Mouse (Mus musculus) kidney, postnatal 14 days (tissue): Measurements from ENCODE around the gene Spata45.

Experiments
- DNase-seq: peaks from one replicate; pipeline ENCODE4 v3.0.0; 2022; ENCODE audit warnings: mixed read lengths

Gene Spata45

DNA sequence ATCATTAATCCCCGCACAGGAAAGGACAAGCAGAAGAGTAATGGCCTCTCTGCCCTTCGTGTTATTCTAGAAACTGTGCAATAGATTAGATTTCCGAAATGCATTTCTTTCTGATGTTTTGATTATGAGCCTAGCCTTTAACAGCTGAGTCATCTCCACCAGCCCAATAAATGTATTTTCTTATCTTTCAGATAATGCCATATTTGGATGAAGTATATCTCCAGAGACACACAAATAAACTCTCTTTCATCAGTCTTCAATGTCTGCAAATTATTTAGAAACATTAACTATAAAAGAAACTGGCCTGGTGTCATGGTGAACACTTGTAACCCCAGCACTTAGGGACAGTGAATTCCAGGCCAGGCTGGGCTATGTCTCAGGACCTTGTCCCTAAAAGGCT lies 6.2 kb downstream of the Spata45 start:
- peak; percentile 25 for DNase-seq

DNA sequence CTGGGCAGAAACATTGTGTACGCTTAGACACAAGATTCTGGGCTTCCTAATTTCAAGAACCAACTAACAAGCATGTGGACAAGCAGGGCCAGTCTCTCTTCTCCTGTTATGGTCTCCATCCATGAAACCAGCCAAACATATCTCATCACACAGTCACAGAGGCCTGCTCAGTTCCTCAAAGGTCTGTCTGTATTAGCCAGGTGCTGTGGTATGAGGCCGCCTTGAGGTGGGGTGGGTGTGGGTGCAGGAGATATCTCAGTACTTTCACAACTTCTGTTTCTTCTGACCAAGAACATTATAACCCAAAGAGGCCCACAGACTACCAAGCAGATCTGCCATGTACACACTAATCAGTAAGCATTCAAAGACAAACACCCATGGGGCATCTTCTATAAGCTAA lies 8.8 kb downstream of the Spata45 start:
- DNase-seq = no peak

DNA sequence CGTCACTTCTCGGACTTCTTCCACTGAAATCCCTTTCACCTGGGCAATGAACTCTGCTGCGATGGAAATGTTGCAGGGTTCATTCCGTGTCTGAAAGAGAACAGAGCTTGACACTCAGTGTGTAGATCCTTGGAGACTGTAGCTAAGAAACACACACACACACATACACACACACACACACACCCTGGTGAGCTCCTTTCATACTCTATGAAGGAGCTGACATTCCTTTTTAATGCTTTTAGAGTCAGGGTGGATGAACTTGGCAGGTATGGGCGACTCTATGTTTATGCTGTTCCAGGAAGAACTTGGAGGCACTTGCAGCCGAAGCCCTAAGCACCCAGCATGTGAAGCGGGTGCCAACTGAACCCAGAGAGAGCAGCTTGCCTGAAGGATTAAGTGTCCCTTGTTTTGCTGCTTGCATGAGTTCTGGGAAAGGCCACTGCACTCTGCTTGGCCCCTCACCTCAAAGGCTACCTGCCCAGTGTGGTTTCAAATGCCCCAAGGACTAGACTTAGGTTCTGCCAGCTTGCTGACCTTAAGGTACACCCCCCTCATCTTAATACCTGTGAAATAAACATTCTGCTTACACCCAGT lies 9.9 kb downstream of the Spata45 start:
- no peak for DNase-seq

DNA sequence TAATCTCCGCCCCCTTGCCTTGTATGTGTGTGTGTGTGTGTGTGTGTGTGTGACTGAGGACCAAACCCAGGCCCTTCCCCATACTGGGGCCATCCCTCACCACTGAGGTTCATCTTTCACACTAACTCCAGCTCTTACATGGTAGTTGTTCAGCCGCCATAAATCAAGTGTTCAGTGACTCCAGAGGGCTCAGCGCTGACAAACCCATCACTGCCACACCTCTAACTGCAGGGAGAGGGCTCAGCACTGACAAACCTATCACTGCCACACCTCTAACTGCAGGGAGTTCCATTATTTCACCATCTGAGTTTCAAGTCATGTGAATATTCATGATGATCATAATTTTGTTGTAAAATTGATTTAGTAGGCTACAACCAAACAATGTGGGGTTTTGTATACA lies 17.1 kb downstream of the Spata45 start:
- no peak for DNase-seq

DNA sequence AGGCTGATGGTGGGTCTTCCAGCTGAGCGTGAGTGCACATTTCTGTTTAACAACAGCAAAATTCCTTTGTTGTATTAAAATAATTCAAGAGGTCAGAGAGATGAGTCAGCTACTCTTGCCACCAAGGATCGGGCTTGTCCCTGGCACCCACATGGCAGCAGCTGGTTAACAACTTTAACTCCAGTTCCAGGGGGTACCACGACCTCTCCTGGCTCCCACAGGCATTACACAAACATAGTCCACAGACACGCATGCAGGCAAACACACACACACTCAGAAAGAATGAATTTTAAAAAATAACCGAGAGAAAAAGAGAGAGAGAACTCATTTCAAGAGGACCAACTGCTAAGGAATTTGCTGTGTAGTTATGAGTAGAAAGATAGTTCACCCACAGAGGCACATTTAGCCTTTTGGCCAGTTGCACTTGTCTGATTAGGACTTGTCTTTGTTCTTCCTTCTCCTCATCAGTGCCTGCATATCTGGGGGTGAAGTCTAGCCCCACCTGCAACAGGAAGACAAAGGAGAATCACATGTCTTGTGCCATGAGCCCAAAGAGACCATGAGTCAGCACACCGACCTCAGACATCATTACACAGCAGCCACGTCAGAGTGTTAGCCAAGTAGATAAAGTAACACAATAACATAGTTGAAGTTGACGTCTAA lies 18.6 kb downstream of the Spata45 start:
- no peak for DNase-seq

DNA sequence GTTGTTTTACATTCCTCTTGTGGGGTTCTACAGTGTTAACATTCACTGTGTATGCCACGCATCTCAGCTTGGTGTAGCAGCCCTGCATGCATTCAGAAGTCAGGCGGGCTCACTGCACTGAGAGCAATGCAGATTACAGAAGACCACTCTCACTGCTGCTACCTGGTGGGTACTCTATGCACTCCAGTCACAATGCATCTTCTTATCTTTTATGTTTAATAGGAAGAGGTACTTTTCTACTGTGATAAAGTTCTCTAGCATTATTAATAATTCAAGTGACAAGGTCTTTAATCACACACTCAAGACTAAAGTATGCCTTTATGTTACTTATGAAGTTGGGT lies 19.1 kb downstream of the Spata45 start:
- DNase-seq = no peak

DNA sequence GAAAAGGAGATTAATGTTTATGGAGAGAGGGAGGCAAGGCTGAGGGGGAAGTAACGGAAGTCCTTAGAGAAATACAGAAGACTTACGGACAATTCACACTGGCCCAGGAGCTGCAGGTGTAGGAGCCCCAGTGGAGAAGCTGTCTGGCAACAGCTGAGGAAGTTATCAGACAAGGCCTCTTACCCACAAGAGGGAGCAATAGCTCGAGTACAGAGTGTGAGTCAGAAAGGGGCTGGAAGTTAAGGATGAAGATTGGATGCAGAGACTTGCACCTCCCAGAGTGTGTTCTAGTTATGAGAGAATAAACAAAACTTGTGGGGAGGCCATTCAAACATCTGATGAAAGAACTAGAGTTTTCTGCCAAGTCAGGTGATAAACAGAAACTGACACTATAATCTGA lies 21.0 kb downstream of the Spata45 start:
- DNase-seq = no peak

DNA sequence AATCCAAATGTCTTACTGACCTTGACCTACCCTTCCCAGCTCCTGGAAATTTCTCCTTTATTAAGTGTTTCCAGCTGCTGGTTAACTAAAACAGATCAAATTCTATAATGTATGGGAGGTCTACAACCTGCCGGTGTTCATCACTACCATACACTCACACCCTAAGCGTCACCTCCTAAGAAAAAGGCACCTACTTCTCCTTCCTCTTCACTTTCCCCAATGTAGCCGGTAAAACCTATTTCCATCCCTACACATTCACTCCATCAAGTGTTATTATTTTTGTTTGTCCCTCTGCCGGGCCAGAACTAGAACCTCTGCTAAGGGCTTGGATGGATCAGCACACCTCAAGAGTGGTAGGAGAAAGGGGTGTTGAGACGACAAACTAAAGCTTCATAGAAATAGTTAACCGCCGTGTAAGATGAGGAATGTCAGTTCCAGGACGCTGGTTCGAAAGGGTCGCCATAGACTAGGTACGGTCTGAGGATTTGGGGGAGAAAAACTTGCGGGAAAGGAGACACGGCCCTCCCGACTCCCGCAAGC lies 25.9 kb downstream of the Spata45 start:
- no peak for DNase-seq

DNA sequence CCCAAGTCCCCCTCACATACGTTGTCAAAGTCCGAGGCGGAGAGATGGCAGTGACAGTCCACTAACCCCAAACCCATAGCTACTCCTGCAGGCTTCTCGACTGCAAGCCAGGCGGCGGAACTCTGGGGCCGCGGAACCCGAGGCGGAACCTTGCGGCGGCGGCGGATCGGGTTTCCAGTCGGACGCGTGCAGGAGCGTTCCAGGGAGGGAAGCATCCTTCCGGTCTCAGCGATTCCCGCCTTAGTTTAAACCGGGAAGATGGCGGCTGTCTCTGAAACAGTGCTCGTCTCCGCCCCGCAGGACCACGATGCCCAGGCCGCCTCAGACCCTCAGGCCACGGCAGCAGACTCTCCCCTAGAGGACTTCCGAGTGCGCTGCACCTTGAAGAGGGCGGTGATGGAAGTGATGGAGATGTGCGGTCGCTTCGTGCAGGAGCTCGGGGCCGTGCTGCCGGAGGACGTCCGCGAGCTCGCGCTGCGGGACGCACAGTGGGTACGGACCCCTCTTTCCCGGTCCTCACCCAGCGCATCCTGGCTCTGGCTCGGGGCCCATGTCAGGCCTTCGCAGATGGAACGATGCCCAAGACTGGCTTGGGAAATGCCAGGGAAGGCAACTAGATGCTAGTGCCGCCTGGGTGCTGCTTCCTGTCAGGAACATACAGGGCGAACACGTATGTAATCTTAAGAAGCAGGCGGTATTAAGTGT lies 26.5 kb downstream of the Spata45 start, which contains the start of the genes Tatdn3 and Nsl1:
Gene Tatdn3 (minus strand): TSS at position 152 of the 705 bp plus-strand sequence.
Gene Nsl1 (plus strand): TSS at position 232 of the 705 bp plus-strand sequence.
- DNase-seq = peak; percentile 92

DNA sequence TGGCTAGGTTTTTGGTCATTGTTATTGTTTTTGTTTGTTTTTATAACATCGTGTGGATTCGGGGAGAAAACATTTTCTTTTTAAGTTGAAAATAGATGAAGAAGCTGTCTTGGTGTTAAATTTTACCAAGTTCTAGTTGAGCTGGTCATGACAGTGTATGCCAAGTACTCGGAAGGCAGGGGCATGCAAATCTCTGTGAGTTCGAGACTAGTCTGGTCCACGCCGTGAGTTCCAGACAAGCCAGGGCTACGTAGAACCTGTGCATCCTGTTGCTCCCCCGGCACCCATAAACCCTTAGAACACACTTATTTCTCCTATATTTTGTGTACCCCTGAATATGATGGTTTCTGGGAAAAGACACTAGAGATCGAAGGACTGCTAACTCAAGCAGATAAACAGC lies 27.3 kb downstream of the Spata45 start:
- DNase-seq = no peak

DNA sequence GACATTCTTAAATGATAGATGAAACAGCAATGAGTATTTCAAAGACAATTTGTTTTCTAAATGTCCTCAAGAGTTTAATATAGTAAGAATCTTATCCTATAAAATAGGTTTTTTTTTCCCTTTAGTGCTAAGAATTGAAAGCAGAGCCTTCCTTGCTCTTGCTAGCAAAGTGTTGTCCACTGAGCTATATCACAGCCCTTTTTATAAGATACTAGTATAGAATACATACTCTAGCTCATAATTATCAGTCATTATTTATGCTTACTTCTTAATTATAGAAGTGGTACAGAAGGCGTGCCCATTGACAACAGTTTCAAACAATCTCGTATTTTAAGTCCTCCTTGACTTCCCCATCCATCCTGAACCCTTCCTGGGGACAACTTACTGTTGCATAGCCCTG lies 28.1 kb downstream of the Spata45 start:
- no peak for DNase-seq

DNA sequence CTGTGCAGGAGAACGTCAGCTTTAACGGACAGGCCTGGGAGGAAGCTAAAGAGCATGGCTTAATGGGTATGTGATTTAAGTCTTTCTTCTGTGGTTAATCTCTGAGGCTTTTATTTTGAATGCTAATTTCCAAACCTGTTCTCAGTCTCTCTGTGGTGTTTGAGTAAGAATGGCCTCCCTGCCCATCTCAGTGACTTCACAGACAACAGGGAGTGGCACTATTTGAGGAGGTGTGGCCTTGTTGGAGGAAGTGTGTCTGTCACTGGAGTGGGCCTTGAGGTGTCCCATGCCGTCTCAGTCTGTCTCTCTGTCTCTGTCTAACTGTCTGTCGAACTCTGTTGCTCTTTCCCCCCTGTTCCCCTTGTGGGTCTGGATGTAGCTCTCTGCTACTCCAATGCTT lies 28.7 kb downstream of the Spata45 start:
- no peak for DNase-seq

DNA sequence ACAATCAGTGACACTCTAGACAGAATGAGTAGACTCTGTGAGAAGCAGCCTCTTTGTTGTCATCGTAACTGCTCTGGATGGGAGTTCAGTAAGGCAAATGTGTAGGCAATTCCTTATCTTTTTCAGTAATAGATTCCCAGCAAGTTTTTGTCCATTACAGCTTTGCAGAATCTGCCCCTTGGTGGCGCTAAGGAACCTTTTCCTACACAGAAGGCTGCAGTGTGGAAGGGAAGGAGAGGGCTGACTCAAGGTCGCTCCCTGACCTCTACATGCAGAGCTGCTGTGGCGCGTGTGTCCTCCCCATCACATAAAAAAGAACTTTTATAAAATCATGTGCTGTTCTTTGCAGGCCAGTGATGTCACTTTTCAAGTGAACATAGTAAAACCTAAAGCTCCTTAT lies 31.9 kb downstream of the Spata45 start:
- peak; percentile 15 for DNase-seq

DNA sequence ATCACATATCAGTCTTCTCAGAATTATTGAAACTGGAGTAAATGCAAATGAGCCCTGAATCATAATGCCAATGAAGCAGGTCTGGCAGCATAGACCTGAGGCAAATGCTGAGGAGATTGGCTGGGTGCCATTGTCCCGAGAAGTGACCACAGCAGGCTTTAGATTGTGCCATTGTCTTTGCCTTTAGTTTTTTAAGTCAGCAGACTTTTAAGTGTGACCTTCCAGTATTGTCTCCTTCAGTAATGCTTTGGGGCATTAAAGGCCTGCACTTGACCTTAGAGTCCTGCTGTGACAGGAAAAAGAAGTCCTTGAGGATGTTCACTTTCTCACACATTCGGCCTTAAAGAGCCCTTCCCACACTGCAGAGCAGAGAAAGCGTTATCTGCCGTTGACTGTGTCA lies 33.8 kb downstream of the Spata45 start:
- DNase-seq = no peak

DNA sequence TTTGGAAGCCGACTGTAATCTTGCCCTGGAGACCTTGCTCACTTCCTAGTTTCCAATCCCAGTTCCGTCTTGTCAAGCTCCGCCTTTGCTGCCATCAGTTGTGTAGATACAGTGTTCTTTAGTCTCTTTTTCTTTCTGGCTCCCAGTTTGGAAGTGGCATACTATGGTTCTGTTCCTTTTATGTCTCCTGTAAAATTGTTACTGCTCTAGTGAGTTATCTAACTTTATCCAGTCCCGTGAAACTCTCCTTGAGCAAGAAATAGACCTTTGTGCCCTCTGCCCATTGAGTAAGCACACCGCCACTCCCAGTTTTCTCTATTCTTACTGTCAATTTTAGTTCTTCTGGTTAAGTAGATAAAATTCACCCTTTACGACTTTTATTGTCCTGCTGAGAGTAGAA lies 35.2 kb downstream of the Spata45 start:
- no peak for DNase-seq

DNA sequence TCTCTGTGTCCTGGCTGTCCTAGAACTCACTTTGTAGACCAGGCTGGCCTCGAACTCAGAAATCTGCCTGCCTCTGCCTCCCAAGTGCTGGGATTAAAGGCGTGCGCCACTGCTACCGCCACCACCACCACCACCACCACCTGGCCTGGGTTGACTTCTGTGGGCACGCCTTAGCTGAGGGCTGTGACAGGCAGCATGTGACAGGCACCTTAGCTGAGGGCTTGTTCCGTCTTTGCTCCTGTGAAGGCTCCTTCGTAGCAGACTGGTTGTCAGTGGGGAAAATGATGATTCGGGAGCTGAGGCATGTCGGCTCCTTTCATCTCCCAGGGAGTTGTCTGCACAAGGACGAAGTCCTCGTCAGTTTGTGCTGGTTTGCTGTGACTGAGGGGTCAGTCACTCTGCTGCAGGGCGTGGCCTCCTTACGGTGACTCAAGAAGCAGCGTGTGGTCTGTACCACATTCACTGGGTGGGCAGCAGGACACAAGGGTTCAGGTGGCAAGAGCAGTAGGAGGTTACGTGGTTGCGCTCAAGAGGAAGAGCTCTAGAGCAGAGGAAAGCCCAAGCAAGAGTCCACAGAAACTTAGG lies 36.0 kb downstream of the Spata45 start:
- DNase-seq = peak; percentile 10

DNA sequence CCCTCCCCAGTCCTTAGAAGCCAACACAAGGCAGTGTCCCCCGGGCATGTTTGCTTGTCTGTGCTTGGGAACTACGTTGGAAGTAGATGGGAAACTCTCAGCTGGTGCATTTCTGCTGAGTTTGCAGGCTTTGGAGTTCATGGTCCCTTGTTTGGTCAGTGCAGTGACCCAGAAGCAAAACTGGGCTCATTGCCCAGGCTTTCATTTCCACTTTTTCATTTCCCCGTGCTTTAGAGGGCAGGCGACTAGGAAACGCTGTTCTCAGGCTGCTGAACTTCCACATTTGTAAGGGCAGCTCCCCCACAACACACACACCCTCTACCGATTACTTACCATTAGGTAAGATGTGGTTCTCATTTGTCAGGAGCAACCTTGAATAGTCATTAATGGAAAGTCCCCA lies 36.6 kb downstream of the Spata45 start:
- peak; percentile 92 for DNase-seq

DNA sequence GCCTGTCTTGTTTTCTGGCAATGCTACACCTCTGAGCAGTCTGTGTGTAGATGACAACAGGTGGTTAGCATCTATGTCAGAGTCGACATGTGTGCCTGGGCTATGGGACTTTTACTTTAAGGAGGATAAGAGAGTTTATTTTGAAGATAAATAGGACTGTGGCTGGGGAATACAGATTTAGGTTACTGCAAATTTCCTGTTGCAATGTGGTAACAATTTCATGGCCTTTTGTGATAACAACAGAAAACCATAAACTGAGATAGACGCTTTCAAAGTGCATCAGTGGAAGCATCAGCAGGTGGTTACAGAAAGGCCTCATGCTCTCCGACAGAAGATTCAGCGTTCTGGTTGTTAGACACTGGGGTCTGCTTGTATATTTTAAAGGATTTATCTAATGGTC lies 37.0 kb downstream of the Spata45 start:
- DNase-seq = no peak

DNA sequence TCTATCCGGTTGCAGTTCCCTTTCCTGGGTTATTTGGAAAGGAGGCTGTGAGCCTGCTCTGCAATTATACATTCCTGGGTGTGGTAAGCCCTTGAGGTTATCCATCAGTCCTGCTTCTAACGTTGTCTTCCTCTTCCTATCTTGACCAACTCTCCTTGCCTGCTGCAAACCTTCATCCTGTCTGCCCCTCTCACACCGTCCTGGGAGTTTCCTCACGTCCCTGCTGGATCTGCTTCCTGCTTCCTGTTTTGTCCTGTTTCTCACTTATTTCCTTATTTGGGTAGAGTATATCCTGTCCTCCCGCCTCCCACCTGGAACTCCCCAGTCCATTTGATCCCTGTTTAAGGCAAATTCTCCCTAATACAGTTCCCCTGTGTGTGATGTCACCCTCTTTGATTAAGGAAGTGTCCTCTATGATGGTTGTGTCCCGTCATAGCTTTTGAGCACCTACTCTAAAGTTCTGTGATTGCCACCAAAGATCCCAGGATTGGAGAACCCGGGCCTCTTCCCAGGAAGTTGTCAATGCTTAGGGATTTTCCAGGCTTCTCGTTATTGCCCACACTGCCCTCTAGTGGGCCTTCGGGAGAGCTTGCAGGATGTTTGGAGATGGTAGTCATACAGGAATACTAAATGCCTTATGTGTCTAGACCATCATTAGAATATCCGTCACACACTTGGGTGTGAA lies 38.9 kb downstream of the Spata45 start:
- DNase-seq = peak; percentile 83

DNA sequence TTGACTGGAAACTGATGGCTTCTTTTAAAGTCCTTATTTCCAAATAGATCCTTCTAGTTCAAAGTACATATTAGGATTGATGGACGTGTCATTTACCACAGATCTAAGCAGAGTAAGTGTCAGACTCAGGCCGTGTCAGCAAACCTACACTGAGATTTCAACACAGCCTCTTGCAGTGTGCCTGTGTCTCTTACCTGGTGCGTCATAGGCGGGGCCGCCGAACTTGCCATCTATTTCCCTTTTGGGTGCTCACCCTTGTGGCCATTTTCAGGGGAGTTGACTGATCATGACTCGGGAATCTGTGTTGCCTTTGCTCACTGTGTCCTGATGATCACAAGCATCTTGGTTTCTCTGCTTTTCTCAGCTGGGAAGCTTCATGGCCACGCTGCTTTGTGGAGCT lies 46.8 kb downstream of the Spata45 start:
- DNase-seq = no peak

DNA sequence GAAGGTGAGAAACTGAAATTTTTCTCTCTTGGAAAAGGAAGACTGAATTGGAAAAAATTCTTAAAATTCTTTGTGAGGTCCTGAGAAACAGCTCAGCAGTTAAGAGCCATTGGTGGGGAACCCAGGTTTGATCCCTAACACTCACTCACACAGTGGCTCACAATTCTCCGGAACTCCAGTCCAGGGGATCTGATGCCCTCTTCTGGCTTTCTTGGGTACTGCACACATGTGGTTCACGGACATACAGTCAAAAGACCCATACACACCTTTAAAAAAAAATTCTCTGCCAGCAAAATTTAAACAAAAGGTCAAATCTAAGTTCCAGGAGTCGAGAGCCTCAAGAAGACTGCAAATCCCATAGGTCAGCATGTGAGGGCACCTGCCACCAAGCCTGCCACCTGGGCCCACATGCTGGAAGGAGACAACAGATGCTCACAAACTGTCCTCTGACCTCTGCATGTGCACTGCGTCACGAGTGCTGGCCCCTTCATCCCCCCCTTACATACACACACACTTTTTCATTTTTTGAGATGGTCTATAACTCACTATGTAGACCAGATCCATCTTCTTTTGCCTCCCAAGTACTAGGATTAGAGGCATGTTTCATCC lies 48.6 kb downstream of the Spata45 start:
- DNase-seq = peak; percentile 68

DNA sequence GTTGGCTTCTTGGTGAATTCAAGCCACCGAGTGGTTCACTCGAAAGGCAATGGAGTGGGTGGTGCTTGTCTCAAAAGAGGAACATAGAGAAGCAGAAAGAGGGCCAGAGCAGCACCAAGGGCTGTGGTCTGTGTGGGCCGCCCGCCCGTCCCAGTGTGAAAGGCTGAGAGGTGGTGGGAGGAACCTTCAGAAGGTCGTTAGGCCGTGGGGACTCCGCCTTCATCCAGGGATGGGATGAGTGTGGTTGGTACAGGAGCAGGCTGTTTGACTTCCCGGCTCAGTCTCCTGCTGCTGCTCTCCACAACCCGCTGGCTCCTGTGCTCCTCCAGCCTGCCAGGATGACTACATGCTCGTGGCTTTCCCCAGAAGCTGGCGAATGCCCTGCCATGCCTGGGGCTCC lies 49.2 kb downstream of the Spata45 start:
- DNase-seq = no peak
